Mouse (Mus musculus) adrenal gland, postnatal 14 days (tissue): Measurements from ENCODE around the gene Lhb. TPM values are rescaled to one million over a fixed set of nuclear protein-coding genes. Genes with fewer than 3 reads are reported as not detected.
"Not testable (repeated sequence)": the region's sequence is repeated elsewhere in the genome, so short reads cannot be mapped to it uniquely, and the experiment has no call there.

Experiments
- DNase-seq: peaks from one replicate; pipeline ENCODE4 v3.0.0; 2021; ENCODE audit warnings: mixed read lengths
- long read RNA-seq, 2 experiments: library from polyadenylated mRNA; stranded (forward); transcript quantifications; one replicate each; pipeline ENCODE4 v2.0.0; 2021
- total RNA-seq: library from RNA; stranded (reverse); gene quantifications from 2 replicates; pipeline ENCODE4 v1.2.3, GENCODE M21; 2021

The Lhb gene
- total RNA-seq = not detected in 2 replicates
- long read RNA-seq, experiment 1 = 0 reads
- long read RNA-seq, experiment 2 = 0 reads

DNA sequence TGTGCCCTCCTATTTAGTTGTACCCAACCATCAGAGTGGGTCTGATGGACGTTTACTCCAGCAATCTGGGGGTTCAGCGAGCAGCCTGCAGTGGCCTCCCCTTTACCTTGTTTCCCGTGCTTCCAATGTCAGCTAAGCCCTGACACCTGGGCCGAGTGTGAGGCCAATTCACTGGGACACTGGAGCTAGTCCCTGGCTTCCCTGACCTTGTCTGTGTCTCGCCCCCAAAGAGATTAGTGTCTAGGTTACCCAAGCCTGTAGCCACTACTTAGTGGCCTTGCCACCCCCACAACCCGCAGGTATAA, at the start of gene Lhb:
Lhb (plus strand) TSS at position 206 of the 305 bp plus-strand sequence.
- no peak for DNase-seq

GRCm38 (mm10) chr7:45372371-45372770, 48.2 kb upstream of the Lhb start:
- DNase-seq = no peak

- no peak for DNase-seq
These were observed 46.0 kb upstream of the Lhb start for GRCm38 (mm10) chr7:45374620-45375019.

DNA sequence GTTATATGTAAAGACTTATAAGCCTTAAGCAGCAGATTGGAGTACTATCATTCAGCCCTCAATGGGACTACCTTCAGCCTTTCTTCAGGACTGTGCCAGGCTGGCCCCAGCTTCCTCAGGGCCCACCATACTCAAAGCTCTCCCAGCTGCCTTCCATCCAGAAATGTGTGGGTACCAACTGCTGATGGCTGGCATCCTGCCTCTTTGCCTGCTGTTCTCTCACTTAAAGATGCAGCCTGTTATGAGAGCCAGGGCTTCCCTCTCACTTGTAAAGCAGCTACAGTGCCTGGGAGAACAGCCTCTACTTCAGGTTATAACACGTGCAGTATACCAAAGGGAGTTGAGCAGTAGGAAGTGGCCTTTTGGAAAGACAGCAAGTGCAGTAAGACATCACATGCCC, 44.6 kb upstream of the Lhb start:
- DNase-seq = no peak

- no peak for DNase-seq
These were observed 34.5 kb upstream of the Lhb start for GRCm38 (mm10) chr7:45386077-45386476.

DNA sequence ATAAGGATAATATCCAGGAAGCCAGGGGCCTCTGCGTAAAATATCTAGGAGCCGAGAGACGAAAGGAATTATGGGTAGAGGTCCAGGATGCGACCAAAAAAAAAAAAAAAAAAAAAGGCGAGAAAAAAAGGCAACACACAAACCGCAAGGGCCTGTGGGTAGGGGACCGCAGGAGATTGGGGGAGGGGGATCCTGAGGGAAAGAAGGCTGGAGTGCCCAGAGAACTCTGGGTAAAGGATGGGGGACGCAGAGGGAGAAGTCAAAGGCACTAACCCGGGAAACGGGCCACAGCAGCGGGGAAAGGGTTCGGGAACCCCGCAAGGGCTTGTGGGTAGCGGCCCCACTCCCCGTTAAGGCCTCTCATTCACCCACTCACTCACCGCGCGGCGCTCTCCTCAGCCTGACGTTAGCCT, 25.5 kb upstream of the Lhb start:
- DNase-seq = peak; percentile 79

DNA sequence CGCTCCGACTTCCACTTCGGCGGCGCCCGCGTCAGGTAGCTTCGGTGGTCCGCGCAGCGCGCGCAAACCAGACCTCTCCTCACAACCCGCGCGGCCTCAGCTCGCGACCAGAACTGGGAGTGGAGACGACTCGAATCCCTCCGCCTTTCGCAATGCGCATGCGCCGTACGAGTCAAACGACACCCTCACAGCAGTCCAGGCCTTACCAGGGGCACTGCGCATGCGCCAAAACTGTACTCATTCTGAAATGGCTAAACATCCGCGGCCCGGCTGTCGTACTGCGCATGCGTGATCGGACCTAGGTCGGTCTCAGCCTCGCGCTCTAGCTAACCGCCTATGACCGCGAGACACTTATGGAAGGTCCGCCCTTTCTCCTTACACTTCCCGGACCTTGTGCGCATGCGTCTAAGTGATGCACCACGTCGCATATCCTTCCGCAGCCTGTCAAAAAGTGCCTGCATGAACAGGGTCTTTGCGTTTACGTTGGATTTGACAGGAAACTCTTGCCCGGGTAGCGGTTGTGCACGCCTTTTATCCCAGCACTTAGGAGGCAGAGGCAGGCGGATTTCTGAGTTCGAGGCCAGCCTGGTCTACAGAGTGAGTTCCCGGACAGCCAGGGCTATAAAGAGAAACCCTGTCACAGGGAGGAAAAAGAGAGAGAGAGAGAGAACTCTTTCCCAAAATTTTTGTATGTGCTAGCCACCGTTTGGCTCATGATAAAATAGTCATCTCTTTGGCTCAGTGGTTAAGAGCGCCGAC, 24.9 kb upstream of the Lhb start, which contains the start of gene Snrnp70:
Snrnp70 (minus strand) TSS at position 165 of the 759 bp plus-strand sequence.
- DNase-seq = peak; percentile 100

- DNase-seq = not testable (repeated sequence)
These were observed 24.3 kb upstream of the Lhb start for GRCm38 (mm10) chr7:45396337-45396775.

- no peak for DNase-seq
These were observed 23.8 kb upstream of the Lhb start for GRCm38 (mm10) chr7:45396787-45397186.

DNA sequence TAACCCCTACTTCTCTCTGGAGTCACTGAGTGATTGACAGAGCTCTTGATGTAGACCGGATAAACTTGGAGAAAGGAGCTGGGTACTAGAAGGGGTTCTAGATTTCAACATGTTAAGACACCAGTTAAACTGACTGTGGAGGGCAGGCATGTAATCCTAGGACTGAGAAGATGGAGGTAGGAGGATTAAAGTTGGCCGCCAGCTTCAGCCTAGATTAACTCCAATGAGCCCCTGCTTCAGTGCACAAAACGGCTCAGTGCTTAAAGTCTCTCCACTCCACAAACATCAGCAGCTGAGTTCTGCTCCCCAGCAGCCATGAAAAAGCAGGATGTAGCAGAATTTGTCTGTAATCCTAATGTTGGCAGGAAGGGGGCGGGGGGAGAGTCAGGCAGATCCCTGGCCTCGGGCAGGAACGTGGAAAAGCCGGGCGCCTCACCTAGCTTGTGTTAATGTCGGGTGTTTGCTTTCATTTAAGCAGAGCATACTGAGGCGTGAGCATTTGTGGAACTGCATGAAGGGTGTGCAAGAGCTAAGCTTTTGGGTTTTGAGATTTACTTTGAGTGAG, 19.0 kb upstream of the Lhb start:
- DNase-seq = no peak

- DNase-seq = peak; percentile 85
These were observed 16.9 kb upstream of the Lhb start for GRCm38 (mm10) chr7:45403532-45404261.

DNA sequence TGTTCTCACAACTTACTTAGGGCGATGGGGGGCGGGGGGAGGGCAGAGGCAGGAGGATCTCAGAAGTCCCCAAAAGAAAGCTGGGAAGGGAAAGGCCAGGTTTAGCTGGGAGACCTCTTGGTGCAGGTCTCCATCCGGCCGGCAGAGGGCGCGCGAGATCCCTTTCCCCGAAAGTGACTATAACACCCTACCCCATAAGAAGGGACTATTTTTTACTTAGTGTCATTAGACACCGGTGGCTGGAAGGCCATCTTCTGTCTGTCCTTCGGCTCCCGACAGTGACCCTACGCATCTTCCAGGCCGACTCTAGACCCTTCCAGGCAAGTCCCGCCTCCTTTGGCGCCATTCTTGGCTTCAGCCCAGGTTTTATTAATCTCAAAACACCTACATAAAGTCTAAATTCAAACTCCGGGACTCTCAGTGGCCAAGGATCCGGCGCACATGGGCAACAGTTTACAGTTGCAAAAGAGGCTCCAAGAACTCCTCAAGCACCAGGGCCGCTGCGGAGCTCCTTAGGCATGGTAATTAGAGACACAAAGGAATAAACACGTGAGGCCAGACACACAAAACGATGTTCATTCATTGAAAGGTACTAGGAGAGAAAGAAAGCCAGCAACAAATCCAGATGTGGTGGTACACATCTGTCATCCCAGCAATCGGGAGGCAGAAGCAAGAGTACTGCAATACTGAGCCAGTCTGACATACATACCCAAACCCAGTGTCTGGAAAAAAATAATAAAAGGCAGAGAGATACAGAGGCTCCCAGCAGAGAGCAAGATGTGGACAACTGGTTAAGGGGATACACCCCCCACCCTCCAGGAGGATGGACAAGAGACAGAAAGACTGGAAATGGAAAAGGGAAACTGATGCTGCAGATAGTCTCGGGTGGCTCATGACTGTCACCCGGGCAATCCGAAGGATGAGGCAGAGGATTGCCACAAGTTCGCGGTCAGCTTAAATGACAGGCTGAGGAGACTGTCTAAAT, 15.2 kb upstream of the Lhb start, which contains the start of gene Kcna7:
Kcna7 (plus strand) TSS at position 563 of the 985 bp plus-strand sequence.
- peak; percentile 86 for DNase-seq

DNA sequence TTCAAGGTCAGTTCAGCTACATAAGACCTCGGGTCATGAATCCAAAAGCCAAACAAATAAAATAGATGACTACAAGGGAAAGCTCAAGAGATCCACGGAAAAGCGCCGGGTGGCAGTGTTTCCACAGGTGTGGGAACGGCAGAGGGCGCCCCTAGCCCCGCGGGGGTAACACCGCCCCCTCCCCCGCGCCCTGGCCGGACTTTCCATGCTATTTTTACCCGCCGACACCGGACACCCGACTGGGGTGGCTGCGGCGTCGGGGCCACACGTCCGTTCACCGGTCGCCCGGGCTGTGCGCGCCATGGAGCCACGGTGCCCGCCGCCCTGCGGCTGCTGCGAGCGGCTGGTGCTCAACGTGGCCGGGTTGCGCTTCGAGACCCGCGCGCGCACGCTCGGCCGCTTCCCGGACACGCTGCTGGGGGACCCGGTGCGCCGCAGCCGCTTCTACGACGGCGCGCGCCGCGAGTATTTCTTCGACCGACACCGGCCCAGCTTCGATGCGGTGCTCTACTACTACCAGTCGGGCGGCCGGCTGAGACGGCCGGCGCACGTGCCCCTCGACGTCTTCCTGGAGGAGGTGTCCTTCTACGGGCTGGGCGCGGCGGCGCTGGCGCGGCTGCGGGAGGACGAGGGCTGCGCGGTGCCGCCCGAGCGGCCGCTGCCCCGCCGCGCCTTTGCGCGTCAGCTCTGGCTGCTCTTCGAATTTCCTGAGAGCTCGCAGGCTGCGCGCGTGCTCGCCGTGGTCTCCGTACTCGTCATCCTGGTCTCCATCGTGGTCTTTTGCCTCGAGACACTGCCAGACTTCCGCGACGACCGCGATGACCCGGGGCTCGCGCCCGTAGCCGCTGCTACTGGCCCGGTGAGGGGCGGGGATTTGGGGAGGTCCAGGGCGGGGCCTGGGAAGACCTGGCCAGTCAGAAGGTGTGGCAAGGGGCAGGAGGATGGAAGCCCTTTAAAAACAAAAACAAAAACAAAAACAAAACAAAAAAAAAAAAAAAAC, 14.2 kb upstream of the Lhb start:
- DNase-seq = peak; percentile 35

- no peak for DNase-seq
These were observed 12.8 kb upstream of the Lhb start for GRCm38 (mm10) chr7:45407836-45408235.

DNA sequence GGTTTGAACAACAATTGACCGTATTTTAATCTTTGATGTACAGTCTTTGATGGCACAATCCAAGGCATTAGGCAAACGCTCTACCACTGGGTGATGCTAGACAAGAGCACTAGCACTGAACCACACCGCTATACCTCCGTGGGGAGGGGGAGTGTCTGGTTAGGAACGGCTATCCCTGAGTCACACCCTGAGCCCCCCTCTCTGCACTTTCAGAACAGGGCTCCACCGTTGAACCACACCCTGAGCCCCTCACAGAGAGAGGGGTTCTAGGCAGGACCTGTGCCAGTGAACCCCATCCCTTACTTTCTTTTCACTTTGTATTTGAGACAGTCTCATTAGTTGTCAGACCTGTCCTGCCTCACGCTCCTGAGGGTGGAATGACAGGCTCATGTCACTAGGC, 12.3 kb upstream of the Lhb start:
- DNase-seq = no peak

- no peak for DNase-seq
These were observed 11.7 kb upstream of the Lhb start for GRCm38 (mm10) chr7:45408949-45409348.

DNA sequence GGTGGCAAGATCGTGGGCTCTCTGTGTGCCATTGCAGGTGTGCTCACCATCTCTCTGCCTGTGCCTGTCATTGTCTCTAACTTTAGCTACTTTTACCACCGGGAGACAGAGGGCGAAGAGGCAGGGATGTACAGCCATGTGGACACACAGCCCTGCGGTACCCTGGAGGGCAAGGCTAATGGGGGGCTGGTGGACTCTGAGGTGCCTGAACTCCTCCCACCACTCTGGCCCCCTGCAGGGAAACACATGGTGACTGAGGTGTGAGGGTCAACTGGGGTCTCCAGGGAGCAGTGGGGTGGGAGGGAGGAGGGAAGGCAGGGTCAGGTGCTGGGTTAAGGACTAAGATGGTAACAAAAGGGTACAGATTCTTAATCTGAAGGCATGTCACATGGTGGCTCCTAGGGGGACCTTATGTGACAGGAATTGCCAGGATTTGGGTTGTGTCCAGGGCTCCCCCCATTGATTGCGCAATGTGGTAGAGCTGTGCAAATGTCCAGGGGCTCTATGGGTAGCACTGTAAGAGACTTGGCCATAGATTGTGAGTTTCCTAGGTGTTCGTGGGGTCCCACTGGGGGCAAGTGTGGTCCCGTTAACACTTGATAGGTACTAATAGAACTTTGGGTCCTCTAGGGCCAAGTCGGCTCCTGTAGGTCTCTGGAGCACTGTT, 11.0 kb upstream of the Lhb start:
- no peak for DNase-seq

DNA sequence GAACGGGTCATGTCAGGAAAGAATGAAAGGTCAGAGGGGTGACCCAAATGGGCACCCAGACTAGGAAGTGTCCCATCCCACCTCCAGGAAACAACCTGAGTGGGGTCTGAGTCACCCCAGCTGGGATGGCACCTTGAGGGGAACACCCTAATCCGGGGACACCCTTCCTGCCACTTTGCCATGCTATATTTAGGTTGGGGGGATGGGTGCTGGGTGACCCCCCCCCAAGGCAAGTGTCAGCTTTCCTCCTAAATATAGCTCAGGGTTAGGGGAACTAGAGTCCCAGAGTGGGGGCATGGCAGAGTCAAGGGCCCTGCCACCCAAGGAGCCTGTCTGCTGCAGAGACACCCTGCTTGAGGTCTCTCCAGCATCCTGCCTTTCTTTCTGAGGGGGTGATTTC, 8.2 kb upstream of the Lhb start:
- DNase-seq = no peak

DNA sequence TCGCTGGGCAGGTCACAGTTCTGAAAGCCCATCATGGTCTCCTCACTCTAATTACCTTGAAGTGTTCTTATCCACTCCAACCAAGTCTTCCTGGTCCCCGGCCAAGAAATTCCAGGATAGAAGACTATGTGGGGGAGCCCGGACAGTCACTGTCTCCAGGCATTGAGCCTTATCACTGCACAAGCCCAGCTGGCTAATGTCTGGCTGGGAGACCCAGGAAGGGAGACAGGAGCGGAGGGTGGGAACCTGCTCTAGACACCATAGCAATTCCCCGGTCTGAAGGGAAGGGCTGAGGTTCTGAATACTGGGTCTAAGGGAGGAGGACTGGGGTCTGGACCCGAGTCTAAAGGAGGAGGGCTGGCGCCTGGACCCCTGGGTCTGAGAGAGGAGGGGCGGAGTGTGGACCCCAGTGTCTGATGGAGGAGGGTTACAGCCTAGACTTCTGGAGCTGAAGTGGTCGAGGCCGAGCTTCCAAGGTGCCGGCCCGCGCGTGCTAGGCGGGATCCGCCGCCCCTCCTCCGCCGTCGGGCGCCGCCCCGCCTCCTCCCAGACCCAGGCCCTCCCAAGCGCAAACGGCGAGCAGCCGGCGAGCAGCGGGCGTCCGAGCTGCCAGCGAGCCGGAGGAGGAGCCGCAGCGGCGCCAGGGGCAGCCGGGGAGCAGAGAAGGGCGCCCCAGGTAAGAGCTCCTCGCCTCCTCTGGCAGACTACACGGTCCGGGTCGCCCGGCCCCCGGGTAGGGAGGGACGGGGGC, 7.3 kb upstream of the Lhb start, which contains the start of gene Ntf5:
Ntf5 (plus strand) TSS at position 583 of the 751 bp plus-strand sequence.
- peak; percentile 40 for DNase-seq
